Mouse (Mus musculus) erythroblast, embryonic 14.5 days (primary cell): Measurements from ENCODE around the gene Tenm2.

Experiments
- GATA1 ChIP-seq: IDR thresholded peaks from 2 replicates; pipeline ENCODE4 v1.6.1; 2012; ENCODE audit warnings: low read length, inconsistent platforms, mixed read lengths
- TAL1 ChIP-seq: IDR thresholded peaks from 3 replicates; pipeline ENCODE4 v1.6.1; 2012; ENCODE audit warnings: low read length, inconsistent platforms, mixed read lengths

DNA sequence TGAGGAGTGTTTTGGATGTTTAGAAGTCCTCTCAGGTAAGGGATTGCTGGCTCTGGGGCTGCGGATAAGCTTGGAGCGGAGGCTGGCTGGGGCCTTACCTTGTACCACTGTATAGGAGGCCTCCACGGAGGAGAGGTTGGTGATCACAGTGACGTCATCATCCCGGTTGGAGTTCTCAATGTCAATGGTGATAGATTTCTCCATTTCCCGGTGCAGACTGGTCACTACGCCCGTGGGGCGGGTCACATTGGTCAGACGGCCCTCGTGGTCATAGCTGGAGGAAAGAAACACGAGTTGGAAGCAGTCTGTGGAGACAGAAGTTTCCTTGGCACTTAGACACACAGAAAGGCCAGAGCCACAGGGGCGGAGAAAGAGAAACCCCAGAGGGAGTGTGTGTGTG is 1194.4 kb downstream of the Tenm2 start:
- TF ChIP-seq TAL1 (no peak), GATA1 (no peak)
